Mouse (Mus musculus) embryonic facial prominence, embryonic 12.5 days (tissue): Measurements from ENCODE around the gene Dab2. TPM values are rescaled to one million over a fixed set of nuclear protein-coding genes. Genes with fewer than 3 reads are reported as not detected.

Experiments used
- ATAC-seq: fragments of 200-750 bp; cut with Nextera tagmentation; 2 replicates; pipeline ENCODE4 v1.8.0; 2017; ENCODE audit not compliant: insufficient number of reproducible peaks, insufficient read depth, low FRiP score, low TSS enrichment
- H3K27ac ChIP-seq: fragments of 300-500 bp; sonication (generic); 2 replicates; pipeline ENCODE4 v1.5.1; 2016; ENCODE audit warnings: mild to moderate bottlenecking
- H3K27me3 ChIP-seq: fragments of 300-500 bp; sonication (generic); 2 replicates; pipeline ENCODE4 v1.6.1; 2016; ENCODE audit warnings: mild to moderate bottlenecking, moderate library complexity
- H3K36me3 ChIP-seq: fragments of 300-500 bp; sonication (generic); 2 replicates; pipeline ENCODE4 v1.6.1; 2016; ENCODE audit warnings: mild to moderate bottlenecking
- H3K4me1 ChIP-seq: fragments of 300-500 bp; sonication (generic); 2 replicates; pipeline ENCODE4 v1.6.1; 2016
- H3K4me2 ChIP-seq: fragments of 300-500 bp; sonication (generic); replicated peaks from 2 replicates; pipeline ENCODE4 v1.6.1; 2016; ENCODE audit warnings: mild to moderate bottlenecking, moderate library complexity
- H3K4me3 ChIP-seq: fragments of 300-500 bp; sonication (generic); 2 replicates; pipeline ENCODE4 v1.5.1; 2016; ENCODE audit warnings: mild to moderate bottlenecking
- H3K9ac ChIP-seq: fragments of 300-500 bp; sonication (generic); 2 replicates; pipeline ENCODE4 v1.6.1; 2016; ENCODE audit warnings: mild to moderate bottlenecking, moderate library complexity
- H3K9me3 ChIP-seq: fragments of 300-500 bp; sonication (generic); 2 replicates; pipeline ENCODE4 v1.6.1; 2016; ENCODE audit warnings: mild to moderate bottlenecking, moderate library complexity
- WGBS: fragments of 180-500 bp; shearing (Covaris S2); methylation state at CpG from one replicate; pipeline ENCODE4 v1.1.7; 2016; 5-methylcytosine and 5-hydroxymethylcytosine counted together
- polyA plus RNA-seq: library from polyadenylated mRNA; unstranded; fragments of >200 nt; fragmentation: Nextera tagmentation; extraction: Ambion mirVana; gene quantifications from 2 replicates; pipeline ENCODE4 v1.2.1, GENCODE M21; 2016

Gene Dab2
- polyA plus RNA-seq, 1 experiment from 2014 or later: 87.6 TPM

GRCm38 (mm10) chr15:6298726-6299125, 862 bp upstream of the Dab2 start:
- Histone ChIP-seq H3K9ac (no peak overlapping the region), H3K4me1 (no peaks in the 10 kb centered on the region), H3K9me3 (0 out of 2 replicates have a peak, but pooled peaks cover 3% of the 10 kb centered on the region), H3K4me2 (no peak overlapping the region), H3K4me3 (no peak overlapping the region), H3K36me3 (no peaks in the 10 kb centered on the region), H3K27ac (no peak overlapping the region), H3K27me3 (no peaks in the 10 kb centered on the region)
- ATAC-seq: no peak
- WGBS: 86% methylated on average over 3 of the region's 3 CpGs

- WGBS: 85% methylated on average over 4 of the region's 4 CpGs
- no peak overlapping the region for H3K4me2 ChIP-seq
- H3K36me3 ChIP-seq: no peaks in the 10 kb centered on the region
- ATAC-seq: no peak
- no peaks in the 10 kb centered on the region for H3K27me3 ChIP-seq
- no peak overlapping the region for H3K4me3 ChIP-seq
- H3K27ac ChIP-seq: no peak overlapping the region
- no peaks in the 10 kb centered on the region for H3K4me1 ChIP-seq
- H3K9ac ChIP-seq: no peak overlapping the region
- H3K9me3 ChIP-seq: no peaks in the 10 kb centered on the region
These were observed 2.6 kb downstream of the Dab2 start for GRCm38 (mm10) chr15:6302219-6302618.

- Histone ChIP-seq H3K27ac (no peak overlapping the region), H3K27me3 (no peaks in the 10 kb centered on the region), H3K4me1 (no peaks in the 10 kb centered on the region), H3K4me3 (no peak overlapping the region), H3K4me2 (no peak overlapping the region), H3K9me3 (no peaks in the 10 kb centered on the region), H3K36me3 (no peaks in the 10 kb centered on the region), H3K9ac (no peak overlapping the region)
- 81% methylated on average over 2 of the region's 2 CpGs for WGBS
- no peak for ATAC-seq
These were observed 4.2 kb downstream of the Dab2 start for GRCm38 (mm10) chr15:6303822-6304221.

GRCm38 (mm10) chr15:6309633-6310032, 10.0 kb downstream of the Dab2 start:
- no peak for ATAC-seq
- Histone ChIP-seq H3K27me3 (no peaks in the 10 kb centered on the region), H3K9ac (no peak overlapping the region), H3K9me3 (no peaks in the 10 kb centered on the region), H3K4me2 (no peak overlapping the region), H3K36me3 (no peaks in the 10 kb centered on the region), H3K4me3 (no peak overlapping the region), H3K27ac (no peak overlapping the region), H3K4me1 (no peaks in the 10 kb centered on the region)
- 97% methylated on average over 3 of the region's 3 CpGs for WGBS

- ATAC-seq: no peak
- WGBS: 82% methylated on average over 4 of the region's 4 CpGs
- Histone ChIP-seq H3K9ac (no peak overlapping the region), H3K4me1 (no peaks in the 10 kb centered on the region), H3K27me3 (no peaks in the 10 kb centered on the region), H3K9me3 (no peaks in the 10 kb centered on the region), H3K36me3 (no peaks in the 10 kb centered on the region), H3K4me3 (no peak overlapping the region), H3K27ac (no peak overlapping the region), H3K4me2 (no peak overlapping the region)
These were observed 10.8 kb downstream of the Dab2 start for GRCm38 (mm10) chr15:6310417-6310816.

- WGBS: 83% methylated on average over 3 of the region's 3 CpGs
- Histone ChIP-seq H3K4me1 (no peaks in the 10 kb centered on the region), H3K4me3 (no peak overlapping the region), H3K4me2 (no peak overlapping the region), H3K27me3 (no peaks in the 10 kb centered on the region), H3K9me3 (no peaks in the 10 kb centered on the region), H3K36me3 (no peaks in the 10 kb centered on the region), H3K9ac (no peak overlapping the region), H3K27ac (no peak overlapping the region)
- ATAC-seq: no peak
These were observed 12.8 kb downstream of the Dab2 start for GRCm38 (mm10) chr15:6312396-6312795.

- Histone ChIP-seq H3K27me3 (no peaks in the 10 kb centered on the region), H3K27ac (no peak overlapping the region), H3K4me2 (no peak overlapping the region), H3K36me3 (no peaks in the 10 kb centered on the region), H3K4me3 (no peak overlapping the region), H3K9me3 (no peaks in the 10 kb centered on the region), H3K4me1 (peaks cover 11% of the 10 kb centered on the region; the same call in 1 of the 2 replicates), H3K9ac (no peak overlapping the region)
- WGBS: 78% methylated on average over 6 of the region's 6 CpGs
- ATAC-seq: no peak
These were observed 19.8 kb downstream of the Dab2 start for GRCm38 (mm10) chr15:6319352-6319751.

GRCm38 (mm10) chr15:6320501-6320900, 20.9 kb downstream of the Dab2 start:
- H3K27ac ChIP-seq: no peak overlapping the region
- no peaks in the 10 kb centered on the region for H3K27me3 ChIP-seq
- no peak overlapping the region for H3K4me2 ChIP-seq
- no peak overlapping the region for H3K4me3 ChIP-seq
- no peaks in the 10 kb centered on the region for H3K36me3 ChIP-seq
- no peaks in the 10 kb centered on the region for H3K9me3 ChIP-seq
- no peak for ATAC-seq
- peaks cover 11% of the 10 kb centered on the region; the same call in 1 of the 2 replicates for H3K4me1 ChIP-seq
- no peak overlapping the region for H3K9ac ChIP-seq
- 20% methylated on average over 5 of the region's 5 CpGs for WGBS

GRCm38 (mm10) chr15:6321263-6321662, 21.7 kb downstream of the Dab2 start:
- no peak overlapping the region for H3K4me2 ChIP-seq
- peaks cover 11% of the 10 kb centered on the region; the same call in 1 of the 2 replicates for H3K4me1 ChIP-seq
- no peaks in the 10 kb centered on the region for H3K27me3 ChIP-seq
- no peak overlapping the region for H3K9ac ChIP-seq
- no peak for ATAC-seq
- H3K9me3 ChIP-seq: no peaks in the 10 kb centered on the region
- no peak overlapping the region for H3K27ac ChIP-seq
- H3K4me3 ChIP-seq: no peak overlapping the region
- WGBS: 77% methylated on average over 4 of the region's 4 CpGs
- no peaks in the 10 kb centered on the region for H3K36me3 ChIP-seq

GRCm38 (mm10) chr15:6322311-6322710, 22.7 kb downstream of the Dab2 start:
- Histone ChIP-seq H3K9ac (no peak overlapping the region), H3K27me3 (no peaks in the 10 kb centered on the region), H3K4me1 (peaks cover 11% of the 10 kb centered on the region; the same call in 1 of the 2 replicates), H3K36me3 (no peaks in the 10 kb centered on the region), H3K4me3 (no peak overlapping the region), H3K4me2 (no peak overlapping the region), H3K9me3 (no peaks in the 10 kb centered on the region), H3K27ac (no peak overlapping the region)
- WGBS: 25% methylated on average over 5 of the region's 5 CpGs
- ATAC-seq: no peak

- 76% methylated on average over 7 of the region's 7 CpGs for WGBS
- Histone ChIP-seq H3K4me3 (no peak overlapping the region), H3K9ac (no peak overlapping the region), H3K9me3 (no peaks in the 10 kb centered on the region), H3K4me1 (peaks cover 11% of the 10 kb centered on the region; the same call in 1 of the 2 replicates), H3K27ac (no peak overlapping the region), H3K27me3 (no peaks in the 10 kb centered on the region), H3K4me2 (no peak overlapping the region), H3K36me3 (no peaks in the 10 kb centered on the region)
- ATAC-seq: no peak
These were observed 24.0 kb downstream of the Dab2 start for GRCm38 (mm10) chr15:6323577-6323976.

GRCm38 (mm10) chr15:6325443-6325842, 25.9 kb downstream of the Dab2 start:
- ATAC-seq: no peak
- Histone ChIP-seq H3K4me3 (no peak overlapping the region), H3K36me3 (no peaks in the 10 kb centered on the region), H3K4me2 (no peak overlapping the region), H3K27me3 (no peaks in the 10 kb centered on the region), H3K4me1 (peaks cover 8% of the 10 kb centered on the region; the same call in 1 of the 2 replicates), H3K27ac (no peak overlapping the region), H3K9ac (no peak overlapping the region), H3K9me3 (no peaks in the 10 kb centered on the region)
- WGBS: 68% methylated on average over 4 of the region's 4 CpGs

- no peak for ATAC-seq
- H3K4me2 ChIP-seq: no peak overlapping the region
- no peak overlapping the region for H3K27ac ChIP-seq
- 82% methylated on average over 4 of the region's 4 CpGs for WGBS
- no peaks in the 10 kb centered on the region for H3K27me3 ChIP-seq
- peaks cover 3% of the 10 kb centered on the region; the same call in 1 of the 2 replicates for H3K4me1 ChIP-seq
- no peak overlapping the region; the same call in 1 of the 2 replicates for H3K9ac ChIP-seq
- H3K36me3 ChIP-seq: no peaks in the 10 kb centered on the region
- no peaks in the 10 kb centered on the region for H3K9me3 ChIP-seq
- H3K4me3 ChIP-seq: no peak overlapping the region
These were observed 26.4 kb downstream of the Dab2 start for GRCm38 (mm10) chr15:6326011-6326410.
